Mouse (Mus musculus) stomach, embryonic 14.5 days (tissue): ENCODE measurements around the gene Cdk14. TPM values are rescaled to one million over a fixed set of nuclear protein-coding genes. Genes with fewer than 3 reads are reported as not detected.

ENCODE experiments used
- ATAC-seq: fragments of 200-750 bp; cut with Nextera tagmentation; 2 replicates; pipeline ENCODE4 v1.8.0; 2017; ENCODE audit warnings: low read depth, moderate TSS enrichment; ENCODE audit not compliant: insufficient number of reproducible peaks, insufficient read depth, low FRiP score
- H3K27ac ChIP-seq: fragments of 300-500 bp; sonication (generic); 2 replicates; pipeline ENCODE4 v1.5.1; 2014; ENCODE audit warnings: mild to moderate bottlenecking, low read length, moderate library complexity, mixed read lengths
- H3K27me3 ChIP-seq: fragments of 300-500 bp; sonication (generic); 2 replicates; pipeline ENCODE4 v1.6.1; 2014; ENCODE audit warnings: low read length, control low read depth, mixed read lengths; ENCODE audit not compliant: control insufficient read depth, insufficient read depth
- H3K36me3 ChIP-seq: fragments of 300-500 bp; sonication (generic); 2 replicates; pipeline ENCODE4 v1.6.1; 2014; ENCODE audit warnings: mild to moderate bottlenecking, control low read depth, low read length, moderate library complexity, mixed read lengths; ENCODE audit not compliant: control insufficient read depth, insufficient read depth
- H3K4me1 ChIP-seq: fragments of 300-500 bp; sonication (generic); 2 replicates; pipeline ENCODE4 v1.6.1; 2014; ENCODE audit warnings: low read length, control low read depth, mixed read lengths; ENCODE audit not compliant: control insufficient read depth, insufficient read depth
- H3K4me2 ChIP-seq: fragments of 300-500 bp; sonication (generic); replicated peaks from 2 replicates; pipeline ENCODE4 v1.6.1; 2014; ENCODE audit warnings: low read depth, low read length, control low read depth
- H3K4me3 ChIP-seq: fragments of 300-500 bp; sonication (generic); 2 replicates; pipeline ENCODE4 v1.5.1; 2014; ENCODE audit warnings: low read depth, low read length, control low read depth
- H3K9ac ChIP-seq: fragments of 300-500 bp; sonication (generic); replicated peaks from 2 replicates; pipeline ENCODE4 v1.6.1; 2014; ENCODE audit warnings: low read depth, mild to moderate bottlenecking, control low read depth, low read length, moderate library complexity, mixed read lengths
- H3K9me3 ChIP-seq: fragments of 300-500 bp; sonication (generic); 2 replicates; pipeline ENCODE4 v1.6.1; 2016; ENCODE audit warnings: low read depth, low read length, control low read depth; ENCODE audit not compliant: control insufficient read depth
- WGBS: fragments of 180-500 bp; shearing (Covaris S2); extraction: QIAGEN DNeasy Blood & Tissue Kit; methylation state at CpG from one replicate; pipeline ENCODE4 v1.1.7; 2014; 5-methylcytosine and 5-hydroxymethylcytosine counted together
- polyA plus RNA-seq: library from polyadenylated mRNA; unstranded; fragments of >200 nt; fragmentation: Nextera tagmentation; extraction: Ambion mirVana; gene quantifications from 2 replicates; pipeline ENCODE4 v1.2.1, GENCODE M21; 2014

Gene Cdk14
- polyA plus RNA-seq, 1 experiment from 2014 or later: 28.3 TPM

DNA sequence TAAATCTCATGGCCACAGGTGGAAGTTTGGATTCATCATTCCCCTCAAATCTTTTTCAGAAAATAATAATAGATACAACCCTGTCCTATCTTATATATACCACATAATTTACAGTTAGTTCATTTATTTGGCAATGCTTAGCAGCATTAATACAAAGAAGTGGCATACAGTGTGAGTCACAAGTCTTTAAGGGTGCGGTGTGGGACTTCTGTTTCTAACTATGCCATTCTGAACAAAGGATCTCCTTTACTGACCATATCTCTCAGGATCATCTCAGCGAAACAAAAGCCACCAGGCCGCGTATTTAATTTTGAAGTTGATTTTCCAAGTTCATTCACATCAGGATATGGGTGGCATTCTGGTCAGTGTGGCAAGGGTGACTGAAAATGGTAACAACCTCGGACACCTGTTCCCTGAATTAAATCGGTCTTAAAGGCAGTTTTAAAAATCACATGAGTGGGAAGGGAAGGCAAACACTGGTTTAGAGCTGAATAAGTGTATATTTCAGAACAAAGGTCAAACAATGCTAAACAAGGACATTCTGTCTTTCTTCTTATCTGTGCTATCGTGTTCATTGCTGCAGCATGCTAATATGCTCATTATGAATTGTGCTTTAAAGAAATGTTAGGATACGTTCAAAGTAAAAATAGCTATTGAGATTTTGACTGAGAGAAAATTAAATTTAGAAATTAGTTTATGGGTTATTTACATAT is 127.1 kb downstream of the Cdk14 start:
- no peak for ATAC-seq
- no peak overlapping the region for H3K9ac ChIP-seq
- H3K36me3 ChIP-seq: no peaks in the 10 kb centered on the region
- H3K9me3 ChIP-seq: no peaks in the 10 kb centered on the region
- no peaks in the 10 kb centered on the region for H3K4me1 ChIP-seq
- WGBS: 82% methylated on average over 8 of the region's 8 CpGs
- H3K27me3 ChIP-seq: no peaks in the 10 kb centered on the region
- H3K27ac ChIP-seq: no peak overlapping the region
- H3K4me2 ChIP-seq: no peak overlapping the region
- no peak overlapping the region for H3K4me3 ChIP-seq

DNA sequence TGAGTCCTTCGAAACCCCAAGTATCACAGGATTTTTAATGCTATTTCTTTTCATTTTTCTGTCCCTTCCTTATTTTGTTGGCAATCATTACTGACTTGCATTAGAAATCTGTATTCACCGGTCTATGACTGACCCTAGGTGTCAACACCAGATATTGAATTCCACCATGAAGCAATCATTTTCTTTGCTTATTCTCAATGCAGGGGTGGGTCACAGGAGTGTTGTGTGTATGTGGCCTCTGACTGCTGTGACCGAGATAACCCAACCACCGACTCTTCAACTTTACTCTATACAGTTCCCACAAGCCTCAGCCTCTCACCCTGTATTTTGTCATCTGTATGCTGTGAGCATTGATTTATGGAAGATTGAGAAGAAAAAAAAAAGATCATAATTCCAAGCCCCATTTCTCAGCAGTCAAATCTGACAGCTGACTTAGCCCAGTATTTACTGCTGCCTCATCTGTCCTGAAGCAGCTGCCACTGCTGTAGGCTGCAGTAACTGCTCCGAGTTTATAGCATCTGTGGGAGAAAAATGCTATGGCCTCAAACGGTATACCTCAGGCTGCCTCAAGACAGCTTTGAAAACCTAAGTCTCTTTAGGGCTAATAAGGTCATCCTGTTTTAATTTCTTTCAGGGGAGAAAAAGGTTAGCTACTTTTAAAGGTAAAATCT is 128.7 kb downstream of the Cdk14 start:
- Histone ChIP-seq H3K4me1 (no peaks in the 10 kb centered on the region), H3K4me2 (no peak overlapping the region), H3K36me3 (no peaks in the 10 kb centered on the region), H3K9me3 (no peaks in the 10 kb centered on the region), H3K4me3 (no peak overlapping the region), H3K27me3 (no peaks in the 10 kb centered on the region), H3K9ac (no peak overlapping the region), H3K27ac (no peak overlapping the region)
- ATAC-seq: no peak
- WGBS: 53% methylated on average over 6 of the region's 6 CpGs

DNA sequence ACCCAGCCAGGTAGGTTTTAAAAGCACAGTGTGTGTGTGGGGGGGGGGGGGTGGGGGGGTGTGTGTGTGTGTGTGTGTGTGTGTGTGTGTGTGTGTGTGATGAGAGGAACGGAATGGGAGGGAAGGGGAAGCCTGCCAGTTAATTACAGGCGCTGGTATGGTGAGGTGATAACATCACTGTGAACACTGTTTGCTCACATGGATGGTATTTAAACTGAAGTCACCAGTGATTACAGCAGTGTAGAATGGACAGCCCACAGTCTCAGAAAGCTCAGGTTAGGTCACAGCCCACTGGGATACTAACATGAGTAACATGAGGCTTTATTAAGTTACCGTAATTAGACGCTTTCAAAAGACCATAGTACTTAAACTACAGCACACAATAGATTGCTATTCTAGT is 129.4 kb downstream of the Cdk14 start:
- no peak for ATAC-seq
- H3K4me1 ChIP-seq: no peaks in the 10 kb centered on the region
- H3K9me3 ChIP-seq: no peaks in the 10 kb centered on the region
- H3K27me3 ChIP-seq: no peaks in the 10 kb centered on the region
- no peak overlapping the region for H3K27ac ChIP-seq
- no peak overlapping the region for H3K4me3 ChIP-seq
- H3K9ac ChIP-seq: no peak overlapping the region
- 74% methylated on average over 4 of the region's 4 CpGs for WGBS
- H3K36me3 ChIP-seq: no peaks in the 10 kb centered on the region
- H3K4me2 ChIP-seq: no peak overlapping the region

DNA sequence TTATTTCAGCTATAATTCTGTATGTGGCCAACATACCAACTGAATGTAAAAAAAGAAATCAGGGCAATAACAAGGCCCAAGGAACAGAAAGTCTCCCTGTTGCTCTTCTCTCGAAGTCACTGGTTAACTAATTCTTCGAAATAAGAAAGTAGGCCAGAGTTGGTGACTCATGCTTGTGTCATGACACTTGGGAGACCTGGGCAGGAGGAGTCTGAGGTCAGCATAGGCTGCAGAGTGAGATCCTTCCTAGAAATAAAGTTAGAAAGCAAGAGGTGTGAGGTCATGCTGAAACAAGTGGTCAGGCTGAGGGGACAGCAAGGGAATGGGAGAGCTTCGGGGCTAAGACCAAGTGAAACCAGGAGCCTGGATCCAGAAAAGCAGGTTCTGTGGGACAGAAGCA is 134.2 kb downstream of the Cdk14 start:
- WGBS: 74% methylated on average over 3 of the region's 3 CpGs
- Histone ChIP-seq H3K27ac (no peak overlapping the region), H3K9ac (no peak overlapping the region), H3K4me1 (no peaks in the 10 kb centered on the region), H3K36me3 (no peaks in the 10 kb centered on the region), H3K4me3 (no peak overlapping the region), H3K9me3 (no peaks in the 10 kb centered on the region), H3K4me2 (no peak overlapping the region), H3K27me3 (no peaks in the 10 kb centered on the region)
- ATAC-seq: no peak

DNA sequence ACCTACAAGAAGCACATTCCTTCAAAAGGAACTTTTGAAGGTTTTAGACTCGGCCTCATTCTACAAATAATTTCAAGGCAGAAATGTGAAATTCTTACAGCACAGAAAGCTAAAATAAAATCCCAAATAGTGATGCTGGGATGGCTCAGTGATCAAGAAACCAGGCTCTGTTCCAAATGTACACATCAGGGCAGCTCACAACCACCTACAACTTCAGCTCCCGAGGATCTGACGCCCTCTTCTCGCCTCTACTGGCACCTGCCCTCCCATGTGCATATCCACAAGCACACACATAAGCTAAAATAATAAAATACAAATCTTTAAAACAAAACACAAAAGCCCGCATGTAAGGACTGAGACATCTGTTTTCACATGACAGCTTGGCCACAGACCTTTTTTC is 135.6 kb downstream of the Cdk14 start:
- 79% methylated on average over 5 of the region's 5 CpGs for WGBS
- H3K4me3 ChIP-seq: no peak overlapping the region
- H3K36me3 ChIP-seq: no peaks in the 10 kb centered on the region
- ATAC-seq: no peak
- H3K27me3 ChIP-seq: no peaks in the 10 kb centered on the region
- H3K4me2 ChIP-seq: no peak overlapping the region
- H3K9me3 ChIP-seq: no peaks in the 10 kb centered on the region
- no peak overlapping the region for H3K27ac ChIP-seq
- no peak overlapping the region for H3K9ac ChIP-seq
- no peaks in the 10 kb centered on the region for H3K4me1 ChIP-seq

DNA sequence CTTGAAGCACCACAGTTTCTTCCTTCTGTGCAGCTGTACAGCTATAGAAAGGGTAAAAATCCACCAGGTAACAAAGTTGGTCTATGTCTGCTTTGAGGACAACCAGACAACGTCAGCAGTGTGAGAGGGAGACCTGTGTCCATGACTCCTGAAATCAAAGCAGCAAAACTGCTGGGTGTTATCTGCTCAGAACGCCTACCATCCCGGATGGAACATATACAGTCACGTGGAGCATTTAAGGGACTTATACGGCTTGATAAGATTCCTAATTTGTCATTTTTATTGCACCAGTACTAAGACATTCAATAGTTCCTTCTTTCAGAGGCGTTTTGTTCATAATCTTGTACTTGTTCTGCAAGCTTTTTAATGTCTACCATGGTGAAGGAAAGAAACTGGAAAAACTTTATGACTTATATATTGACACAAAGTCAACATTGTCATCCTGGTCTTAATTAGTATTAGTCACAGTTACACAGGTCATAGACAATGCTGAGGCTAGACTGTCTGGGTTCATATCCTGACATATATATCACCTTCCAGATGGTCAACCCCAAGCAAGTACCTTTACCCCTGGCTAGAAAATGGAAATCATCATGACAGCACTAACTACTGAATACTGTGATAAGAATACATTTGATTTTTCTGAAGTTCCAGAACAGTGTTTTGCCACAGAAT is 136.2 kb downstream of the Cdk14 start:
- Histone ChIP-seq H3K27me3 (no peaks in the 10 kb centered on the region), H3K4me1 (no peaks in the 10 kb centered on the region), H3K9ac (no peak overlapping the region), H3K27ac (no peak overlapping the region), H3K4me3 (no peak overlapping the region), H3K36me3 (no peaks in the 10 kb centered on the region), H3K9me3 (no peaks in the 10 kb centered on the region), H3K4me2 (no peak overlapping the region)
- WGBS: 61% methylated on average over 6 of the region's 6 CpGs
- no peak for ATAC-seq

DNA sequence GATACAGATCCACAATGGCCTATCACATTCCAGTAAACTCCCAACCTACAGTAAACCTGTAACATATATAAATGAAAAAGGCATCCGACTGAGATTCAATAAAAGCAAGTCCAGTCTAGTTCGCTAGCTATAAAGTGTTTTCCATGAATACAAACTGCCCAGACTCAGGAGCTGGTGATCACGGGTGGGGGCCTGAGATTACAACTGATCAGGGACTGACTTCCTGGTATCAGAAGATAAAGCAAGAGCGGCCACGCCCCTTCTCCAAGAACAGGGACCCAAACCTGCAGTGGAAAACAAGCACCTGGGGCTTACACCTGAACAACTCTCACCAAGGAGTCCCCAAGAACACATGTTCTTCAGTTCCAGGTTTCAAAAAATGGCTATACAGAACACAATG is 137.7 kb downstream of the Cdk14 start:
- 87% methylated on average over 5 of the region's 5 CpGs for WGBS

DNA sequence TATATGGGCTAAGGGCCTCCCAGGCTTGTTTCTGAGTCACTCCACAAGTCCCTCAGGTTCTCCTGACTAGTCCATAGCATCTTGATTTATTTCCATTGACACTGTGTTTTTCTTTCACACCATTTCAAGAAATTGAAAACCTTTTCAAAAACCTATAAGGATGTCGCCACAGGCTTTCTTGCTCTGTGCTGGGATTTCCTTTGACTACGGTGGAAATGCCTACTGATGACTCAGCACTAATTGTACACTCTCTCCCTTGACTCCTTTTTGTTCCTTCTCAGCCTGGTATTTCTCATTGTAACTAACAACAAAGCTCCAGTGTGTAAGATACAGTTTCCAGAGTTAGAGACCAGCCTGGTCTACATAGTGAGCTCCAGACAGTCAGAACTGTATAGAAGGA is 144.8 kb downstream of the Cdk14 start:
- Histone ChIP-seq H3K9ac (no peak overlapping the region), H3K4me2 (no peak overlapping the region), H3K4me3 (no peak overlapping the region), H3K27ac (no peak overlapping the region), H3K4me1 (0 out of 2 replicates have a peak, but pooled peaks cover 3% of the 10 kb centered on the region), H3K36me3 (no peaks in the 10 kb centered on the region), H3K9me3 (no peaks in the 10 kb centered on the region), H3K27me3 (no peaks in the 10 kb centered on the region)
- no peak for ATAC-seq
- 53% methylated on average over 2 of the region's 2 CpGs for WGBS

More for the DNA sequence above, 137.7 kb downstream of the Cdk14 start:
- Histone ChIP-seq H3K4me3 (no peak overlapping the region), H3K9ac (no peak overlapping the region), H3K4me2 (no peak overlapping the region), H3K36me3 (no peaks in the 10 kb centered on the region), H3K9me3 (no peaks in the 10 kb centered on the region), H3K27me3 (no peaks in the 10 kb centered on the region), H3K4me1 (no peaks in the 10 kb centered on the region), H3K27ac (no peak overlapping the region)
- ATAC-seq: no peak
